Mouse (Mus musculus) limb, embryonic 14.5 days (tissue): ENCODE data around the gene Nudt9. TPM values are rescaled to one million over a fixed set of nuclear protein-coding genes. Genes with fewer than 3 reads are reported as not detected.

Experiments
- ATAC-seq: fragments of 200-750 bp; cut with Nextera tagmentation; 2 replicates; pipeline ENCODE4 v1.8.0; 2017; ENCODE audit warnings: low read depth, moderate number of reproducible peaks, moderate TSS enrichment; ENCODE audit not compliant: low FRiP score
- DNase-seq: peaks from one replicate; pipeline ENCODE4 v3.0.0-alpha.2; 2015; ENCODE audit warnings: low spot score
- H3K27ac ChIP-seq: fragments of 300-500 bp; sonication (generic); replicated peaks from 2 replicates; pipeline ENCODE4 v1.5.1; 2014; ENCODE audit warnings: low read depth, mild to moderate bottlenecking, low read length, moderate library complexity, mixed read lengths
- H3K27me3 ChIP-seq: fragments of 300-500 bp; sonication (generic); 2 replicates; pipeline ENCODE4 v1.6.1; 2014; ENCODE audit warnings: low read length, mixed read lengths; ENCODE audit not compliant: control insufficient read depth, insufficient read depth
- H3K36me3 ChIP-seq: fragments of 300-500 bp; sonication (generic); 2 replicates; pipeline ENCODE4 v1.6.1; 2014; ENCODE audit warnings: mild to moderate bottlenecking, low read length, moderate library complexity, mixed read lengths; ENCODE audit not compliant: control insufficient read depth, insufficient read depth
- H3K4me1 ChIP-seq: fragments of 300-500 bp; sonication (generic); 2 replicates; pipeline ENCODE4 v1.6.1; 2014; ENCODE audit warnings: antibody characterized with exemption, low read length, mixed read lengths; ENCODE audit not compliant: control insufficient read depth, insufficient read depth
- H3K4me2 ChIP-seq: fragments of 300-500 bp; sonication (generic); replicated peaks from 2 replicates; pipeline ENCODE4 v1.6.1; 2014; ENCODE audit warnings: low read depth, mild to moderate bottlenecking, low read length, moderate library complexity; ENCODE audit not compliant: severe bottlenecking
- H3K4me3 ChIP-seq: fragments of 300-500 bp; sonication (generic); replicated peaks from 2 replicates; pipeline ENCODE4 v1.5.1; 2014; ENCODE audit warnings: low read length
- H3K9ac ChIP-seq: fragments of 300-500 bp; sonication (generic); 2 replicates; pipeline ENCODE4 v1.6.1; 2014; ENCODE audit warnings: mild to moderate bottlenecking, low read depth, low read length, moderate library complexity; ENCODE audit not compliant: severe bottlenecking
- H3K9me3 ChIP-seq: fragments of 300-500 bp; sonication (generic); 2 replicates; pipeline ENCODE4 v1.6.1; 2016; ENCODE audit warnings: low read length; ENCODE audit not compliant: control insufficient read depth
- POLR2A ChIP-seq: fragments of 200-500 bp; IDR thresholded peaks from 2 replicates; pipeline ENCODE4 v1.8.0; 2012; ENCODE audit warnings: inconsistent platforms, mild to moderate bottlenecking, moderate library complexity, borderline replicate concordance; ENCODE audit not compliant: insufficient read depth, insufficient read length; ENCODE audit errors: extremely low read depth
- WGBS: fragments of 180-500 bp; shearing (Covaris S2); extraction: QIAGEN DNeasy Blood & Tissue Kit; methylation state at CpG from one replicate; pipeline ENCODE4 v1.1.7; 2014; 5-methylcytosine and 5-hydroxymethylcytosine counted together
- polyA plus RNA-seq, 2 experiments: library from polyadenylated mRNA; depleted of rRNA in 1 of 2; stranded (reverse) in 1 of 2; unstranded in 1 of 2; fragments of >200 nt; fragmentation: Nextera tagmentation in 1 of 2; extraction: Ambion mirVana in 1 of 2; gene quantifications; 2 replicates each; pipeline versions ENCODE4 v1.2.1 to v1.2.3; 2012 to 2014

The Nudt9 gene
- polyA plus RNA-seq, 2 experiments: 48.0 to 58.6 TPM

GRCm38 (mm10) chr5:104072272-104072886 lies 26.3 kb downstream of the Nudt9 start:
- H3K9me3 ChIP-seq: no peaks in the 10 kb centered on the region
- H3K36me3 ChIP-seq: no peaks in the 10 kb centered on the region
- H3K4me2 ChIP-seq: 0 out of 2 replicates have a peak overlapping the region, but pooled peaks have one; percentile 5
- ATAC-seq (peak; percentile 91), DNase-seq (peak; percentile 32)
- H3K27ac ChIP-seq: no peak overlapping the region
- TF ChIP-seq POLR2A: no peak
- H3K9ac ChIP-seq: no peak overlapping the region
- WGBS: 50% methylated on average over 6 of the region's 8 CpGs
- H3K27me3 ChIP-seq: no peaks in the 10 kb centered on the region; the same call in 1 of the 2 replicates
- H3K4me3 ChIP-seq: no peak overlapping the region
- H3K4me1 ChIP-seq: peaks cover 5% of the 10 kb centered on the region

GRCm38 (mm10) chr5:104073602-104074001 lies 27.5 kb downstream of the Nudt9 start:
- ATAC-seq (peak; percentile 89), DNase-seq (no peak)
- WGBS: 61% methylated on average over 5 of the region's 5 CpGs
- H3K4me1 ChIP-seq: peaks cover 5% of the 10 kb centered on the region
- H3K36me3 ChIP-seq: no peaks in the 10 kb centered on the region
- no peak for TF ChIP-seq POLR2A
- H3K27ac ChIP-seq: no peak overlapping the region
- H3K9ac ChIP-seq: no peak overlapping the region
- H3K4me2 ChIP-seq: no peak overlapping the region
- no peaks in the 10 kb centered on the region; the same call in 1 of the 2 replicates for H3K27me3 ChIP-seq
- H3K9me3 ChIP-seq: no peaks in the 10 kb centered on the region
- no peak overlapping the region for H3K4me3 ChIP-seq

GRCm38 (mm10) chr5:104074388-104074787 lies 28.3 kb downstream of the Nudt9 start:
- Histone ChIP-seq H3K4me3 (no peak overlapping the region), H3K27ac (no peak overlapping the region), H3K4me1 (peaks cover 5% of the 10 kb centered on the region), H3K9ac (no peak overlapping the region), H3K27me3 (no peaks in the 10 kb centered on the region; the same call in 1 of the 2 replicates), H3K36me3 (no peaks in the 10 kb centered on the region), H3K9me3 (no peaks in the 10 kb centered on the region), H3K4me2 (no peak overlapping the region)
- WGBS: 32% methylated on average over 12 of the region's 12 CpGs
- DNase-seq (no peak), ATAC-seq (no peak)
- no peak for TF ChIP-seq POLR2A

GRCm38 (mm10) chr5:104076361-104076760 lies 30.3 kb downstream of the Nudt9 start:
- DNase-seq: no peak
- Histone ChIP-seq H3K9ac (no peak overlapping the region), H3K4me3 (no peak overlapping the region), H3K4me1 (peaks cover 5% of the 10 kb centered on the region), H3K36me3 (no peaks in the 10 kb centered on the region), H3K9me3 (no peaks in the 10 kb centered on the region), H3K27me3 (no peaks in the 10 kb centered on the region; the same call in 1 of the 2 replicates), H3K27ac (no peak overlapping the region), H3K4me2 (no peak overlapping the region)
- no peak for TF ChIP-seq POLR2A
- no peak for ATAC-seq
- 20% methylated on average over 10 of the region's 10 CpGs for WGBS

- DNase-seq (no peak), ATAC-seq (no peak)
- 91% methylated on average over 7 of the region's 7 CpGs for WGBS
- H3K4me3 ChIP-seq: no peak within 1 kb of the TSS
- no peak within 1 kb of the TSS for H3K4me2 ChIP-seq
- no peak within 1 kb of the TSS for H3K9ac ChIP-seq
- peaks cover 3% of the 10 kb centered on the region for H3K4me1 ChIP-seq
- H3K9me3 ChIP-seq: no peaks in the 10 kb centered on the region
- no peaks in the 10 kb centered on the region; the same call in 1 of the 2 replicates for H3K27me3 ChIP-seq
- H3K36me3 ChIP-seq: no peaks in the 10 kb centered on the region
- no peak within 1 kb of the TSS for H3K27ac ChIP-seq
- TF ChIP-seq POLR2A: no peak
These were observed 31.4 kb downstream of the Nudt9 start, which contains the start of gene Gm17660 for GRCm38 (mm10) chr5:104077508-104077907. Gm17660 (minus strand) TSS chr5:104077608.
